Mouse (Mus musculus) small intestine, adult 2 months (tissue): ENCODE results near the gene Calr.

Source experiments
- CTCF ChIP-seq: fragments of 200-500 bp; IDR thresholded peaks from 2 replicates; pipeline ENCODE4 v1.5.1; 2012; ENCODE audit warnings: low read depth, mild to moderate bottlenecking, control low read depth, inconsistent platforms, low read length, moderate library complexity, mixed read lengths; ENCODE audit not compliant: insufficient replicate concordance, insufficient read length; ENCODE audit errors: extremely low read depth
- POLR2A ChIP-seq: fragments of 200-500 bp; IDR thresholded peaks from 2 replicates; pipeline ENCODE4 v1.6.1; 2012; ENCODE audit warnings: low read depth, mild to moderate bottlenecking, control low read depth, inconsistent platforms, low read length, moderate library complexity

DNA sequence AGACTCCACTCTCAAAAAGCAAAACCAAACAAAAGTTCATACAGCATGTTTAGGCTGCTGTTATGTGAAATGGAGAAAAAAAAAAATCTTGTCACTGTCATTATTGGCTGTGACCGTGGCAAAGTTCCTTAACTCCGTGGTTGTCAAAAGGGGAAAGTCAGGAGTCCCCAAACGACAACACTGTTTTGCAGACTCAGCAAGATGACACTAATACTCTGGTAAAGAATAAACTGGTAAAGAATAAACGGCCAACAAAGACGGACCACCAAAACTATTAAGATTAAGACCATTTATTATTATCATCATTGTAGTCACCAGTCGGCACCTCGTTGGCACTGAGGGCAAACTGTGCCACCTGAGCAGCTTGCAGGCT, 6.9 kb downstream of the Calr start:
- TF ChIP-seq CTCF = no peak
- no peak for TF ChIP-seq POLR2A
